Mouse (Mus musculus) splenic B cell, adult 2 months (primary cell): ENCODE data around the gene Zhx3.

Experiments
- DNase-seq: peaks from one replicate; pipeline ENCODE4 v3.0.0-alpha.2; 2011; ENCODE audit warnings: low read depth, low spot score
- H3K27me3 ChIP-seq: 2 replicates; pipeline ENCODE4 v1.6.1; 2012; ENCODE audit warnings: mild to moderate bottlenecking, low read length, moderate library complexity, mixed read lengths; ENCODE audit not compliant: control insufficient read depth, poor library complexity, insufficient read depth, severe bottlenecking
- H3K36me3 ChIP-seq: 2 replicates; pipeline ENCODE4 v1.6.1; 2012; ENCODE audit warnings: mild to moderate bottlenecking, low read length, moderate library complexity, mixed read lengths; ENCODE audit not compliant: control insufficient read depth, poor library complexity, insufficient read depth, severe bottlenecking

Gene Zhx3

DNA sequence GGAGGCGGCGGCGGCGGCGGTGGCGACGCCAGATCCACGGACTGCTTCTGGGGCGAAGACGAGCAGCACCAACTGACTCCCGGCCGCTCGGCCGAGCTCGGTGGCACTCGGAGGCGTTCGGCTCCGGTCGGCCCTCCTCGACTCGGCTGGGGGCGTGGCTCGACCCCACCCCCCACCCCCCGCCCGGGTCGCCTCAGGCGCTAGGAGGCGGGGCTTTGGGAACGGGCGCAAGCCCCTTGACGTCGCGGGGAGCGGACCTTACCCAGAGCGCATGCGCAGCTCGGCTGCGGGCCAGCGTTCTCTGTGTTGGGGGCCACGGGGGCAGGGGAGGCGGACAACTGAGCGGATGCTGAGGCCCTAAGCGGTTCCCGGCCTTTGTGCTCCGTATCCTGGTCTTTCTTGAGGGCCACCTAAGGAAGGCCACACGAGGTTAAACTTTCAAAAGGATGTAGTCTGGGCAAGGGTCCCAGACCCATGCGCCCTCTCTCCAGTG is at the start of gene Zhx3:
Gene Zhx3, minus strand, starts transcription at position 109 of the 493 bp plus-strand sequence.
- no peaks in the 10 kb centered on the region for H3K27me3 ChIP-seq
- DNase-seq: peak; percentile 93
- H3K36me3 ChIP-seq: no peaks in the 10 kb centered on the region

- Histone ChIP-seq H3K27me3 (no peaks in the 10 kb centered on the region), H3K36me3 (no peaks in the 10 kb centered on the region)
- no peak for DNase-seq
Measured at GRCm38 (mm10) chr2:160921285-160921684, 48.5 kb upstream of the Zhx3 start.

DNA sequence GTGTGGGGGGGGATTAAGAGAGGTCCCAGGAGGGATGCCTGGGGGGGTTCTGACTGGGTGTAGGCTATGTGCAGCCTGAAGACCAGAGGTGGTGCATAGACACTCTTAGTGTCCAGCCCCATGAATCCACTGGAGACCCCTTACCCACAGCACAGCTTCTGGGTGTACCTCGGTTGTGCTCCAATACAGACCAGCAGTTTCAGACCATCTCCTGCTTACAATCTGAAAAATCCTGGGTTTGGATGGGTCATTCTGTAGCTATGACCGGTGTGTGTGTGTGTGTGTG is 46.1 kb upstream of the Zhx3 start:
- Histone ChIP-seq H3K36me3 (no peaks in the 10 kb centered on the region), H3K27me3 (no peaks in the 10 kb centered on the region)
- no peak for DNase-seq

- Histone ChIP-seq H3K36me3 (no peaks in the 10 kb centered on the region), H3K27me3 (no peaks in the 10 kb centered on the region)
- DNase-seq: no peak
Measured at GRCm38 (mm10) chr2:160918154-160918929, 45.5 kb upstream of the Zhx3 start.

DNA sequence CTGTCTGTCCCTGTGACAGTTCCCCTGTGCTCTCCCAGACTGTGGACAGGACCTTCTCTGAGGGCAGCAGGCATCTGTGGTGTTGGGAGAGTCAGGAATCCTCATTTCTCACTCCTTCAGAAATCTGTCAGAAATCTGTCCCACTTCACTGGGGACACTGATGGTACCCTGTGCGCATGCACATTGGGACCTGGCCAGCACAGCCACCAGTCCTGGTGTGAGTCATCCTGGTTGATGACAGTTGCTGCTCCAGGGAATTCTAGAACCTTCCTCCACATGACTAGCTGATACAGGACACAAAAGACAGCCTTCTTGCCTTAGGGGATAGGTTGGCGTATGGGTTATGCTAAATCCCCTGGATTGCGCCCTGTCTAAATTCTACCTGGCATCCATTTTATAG is 44.5 kb upstream of the Zhx3 start:
- H3K36me3 ChIP-seq: no peaks in the 10 kb centered on the region
- DNase-seq: no peak
- H3K27me3 ChIP-seq: no peaks in the 10 kb centered on the region

GRCm38 (mm10) chr2:160916714-160917113 is 43.9 kb upstream of the Zhx3 start:
- H3K36me3 ChIP-seq: no peaks in the 10 kb centered on the region
- no peaks in the 10 kb centered on the region for H3K27me3 ChIP-seq
- DNase-seq: no peak

DNA sequence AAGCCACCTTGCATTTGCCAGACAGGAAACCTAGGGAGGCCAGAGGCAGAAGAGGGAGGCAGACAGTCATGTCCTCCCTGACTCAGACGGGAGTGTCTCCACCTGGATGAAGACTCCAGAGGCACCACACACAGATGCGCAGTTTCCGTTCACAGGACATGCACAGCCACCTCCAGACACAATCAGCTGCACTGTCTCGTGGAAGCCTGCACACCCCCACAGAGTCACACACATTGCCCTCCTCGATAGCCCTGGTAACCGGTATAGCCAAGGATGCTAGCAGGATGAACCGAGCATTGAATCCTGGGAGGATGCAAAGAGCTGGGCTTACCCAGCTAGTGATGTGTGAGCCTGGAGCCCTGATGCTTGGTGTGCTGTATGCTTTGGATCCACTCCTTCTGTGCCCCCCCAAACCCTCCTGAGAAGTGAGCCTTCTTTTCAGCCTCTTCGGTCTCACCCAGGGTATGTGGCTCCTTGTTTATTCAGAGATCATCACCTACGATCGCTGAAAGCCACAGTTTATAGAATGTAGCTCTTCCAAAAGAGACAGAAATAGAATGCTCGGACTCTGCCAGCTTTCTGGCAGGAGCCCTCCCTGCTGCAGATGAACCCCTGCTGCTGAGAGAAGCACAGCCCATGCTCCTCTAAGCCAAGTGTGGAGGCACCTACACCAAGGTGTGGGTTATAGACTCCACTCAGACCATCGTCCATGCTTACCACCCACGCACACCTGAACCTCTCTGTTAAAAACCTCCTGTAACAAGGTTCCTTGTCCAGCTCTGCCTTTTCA is 43.2 kb upstream of the Zhx3 start:
- no peaks in the 10 kb centered on the region for H3K27me3 ChIP-seq
- no peak for DNase-seq

GRCm38 (mm10) chr2:160914656-160915055 is 41.9 kb upstream of the Zhx3 start:
- no peak for DNase-seq
- Histone ChIP-seq H3K36me3 (no peaks in the 10 kb centered on the region), H3K27me3 (no peaks in the 10 kb centered on the region)

More for the DNA sequence above, 43.2 kb upstream of the Zhx3 start:
- no peaks in the 10 kb centered on the region for H3K36me3 ChIP-seq

DNA sequence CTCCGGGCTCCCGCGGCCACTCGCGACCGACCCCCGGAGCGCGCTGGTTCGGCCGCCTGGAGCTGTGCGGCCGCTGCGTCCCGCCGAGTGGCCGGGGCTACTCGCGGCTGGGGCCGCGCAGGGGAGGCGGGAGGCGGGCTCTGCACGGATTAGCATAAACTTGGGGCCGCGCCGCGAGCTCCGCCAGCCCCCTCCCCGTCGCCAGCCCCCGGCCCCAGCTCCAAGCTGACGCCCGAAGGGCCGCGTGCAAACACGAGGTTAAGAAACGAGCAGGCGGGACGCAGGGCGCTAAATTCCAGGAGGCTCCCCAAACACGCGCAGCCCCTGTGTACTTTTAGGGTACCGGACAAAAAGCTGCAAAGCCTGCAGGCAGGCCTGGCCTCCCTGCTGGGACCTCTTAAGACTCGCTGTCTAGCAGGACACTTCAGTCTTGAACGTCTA is 39.5 kb upstream of the Zhx3 start, which contains the start of gene Emilin3:
Gene Emilin3, minus strand, starts transcription at position 98 of the 441 bp plus-strand sequence.
- Histone ChIP-seq H3K27me3 (no peaks in the 10 kb centered on the region), H3K36me3 (no peaks in the 10 kb centered on the region)
- no peak for DNase-seq

- Histone ChIP-seq H3K36me3 (no peaks in the 10 kb centered on the region), H3K27me3 (no peaks in the 10 kb centered on the region)
- DNase-seq: no peak
Measured at GRCm38 (mm10) chr2:160911558-160912201, 38.9 kb upstream of the Zhx3 start.

DNA sequence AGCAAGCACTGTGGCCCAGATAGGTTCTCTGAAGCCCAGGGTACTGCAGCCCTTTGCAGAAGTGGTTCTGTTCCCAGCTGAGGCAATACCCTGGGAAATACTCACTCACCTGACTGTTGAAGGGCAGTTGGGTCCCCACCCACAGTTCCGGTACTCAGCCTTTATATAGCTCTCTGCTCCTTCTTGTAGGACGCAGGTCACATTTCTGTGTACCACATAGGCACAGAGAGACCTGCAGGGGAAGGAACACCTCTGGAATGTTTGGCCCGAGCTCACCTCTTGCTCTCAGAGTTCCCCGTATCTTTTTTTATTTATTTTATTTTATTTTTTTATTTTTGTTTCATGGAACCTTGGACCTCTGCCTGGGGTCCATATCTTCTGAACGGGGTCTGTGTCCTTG is 37.8 kb upstream of the Zhx3 start:
- no peak for DNase-seq
- no peaks in the 10 kb centered on the region for H3K36me3 ChIP-seq
- no peaks in the 10 kb centered on the region for H3K27me3 ChIP-seq

GRCm38 (mm10) chr2:160908607-160909006 is 35.8 kb upstream of the Zhx3 start:
- no peak for DNase-seq

GRCm38 (mm10) chr2:160906101-160906500 is 33.3 kb upstream of the Zhx3 start:
- no peak for DNase-seq
- Histone ChIP-seq H3K36me3 (no peaks in the 10 kb centered on the region), H3K27me3 (no peaks in the 10 kb centered on the region)

More at GRCm38 (mm10) chr2:160908607-160909006, 35.8 kb upstream of the Zhx3 start:
- no peaks in the 10 kb centered on the region for H3K27me3 ChIP-seq
- no peaks in the 10 kb centered on the region for H3K36me3 ChIP-seq

GRCm38 (mm10) chr2:160905301-160905700 is 32.5 kb upstream of the Zhx3 start:
- DNase-seq: no peak
- Histone ChIP-seq H3K36me3 (no peaks in the 10 kb centered on the region), H3K27me3 (no peaks in the 10 kb centered on the region)
